Mouse (Mus musculus): ENCODE results near the gene Cbx5. TPM values are rescaled to one million over a fixed set of nuclear protein-coding genes. Genes with fewer than 3 reads are reported as not detected.
"Not testable (repeated sequence)": the region's sequence is repeated elsewhere in the genome, so short reads cannot be mapped to it uniquely, and the experiment has no call there.

Cbx5 gene
- total and polyA plus RNA-seq, 3 experiments = 94.9 to 171 (median 128) TPM

- TF ChIP-seq EP300 (IDR thresholded peaks at IDR 0.05; ENCODE audit: low read length) = no peak
- no peak for TF ChIP-seq POLR2AphosphoS2 (IDR thresholded peaks at IDR 0.05; ENCODE audit: low read depth, low read length)
- TF ChIP-seq RCOR1 (conservative IDR thresholded peaks at IDR 0.05; ENCODE audit: low read depth, low read length) = no peak
- TF ChIP-seq USF1 (IDR thresholded peaks at IDR 0.05; ENCODE audit: low read depth, low read length) = no peak
- no peak for TF ChIP-seq GABPA (IDR thresholded peaks at IDR 0.05; ENCODE audit: insufficient replicate concordance, low read depth, low read length)
- TF ChIP-seq ETS1 (conservative IDR thresholded peaks at IDR 0.05; ENCODE audit: low read depth, low read length) = no peak
- TF ChIP-seq NRF1 (IDR thresholded peaks at IDR 0.05; ENCODE audit: low read depth, low read length) = no peak
- TF ChIP-seq IRF4 (IDR thresholded peaks at IDR 0.05; ENCODE audit: low read depth, low read length) = no peak
- no peak for TF ChIP-seq MEF2A (IDR thresholded peaks at IDR 0.05; ENCODE audit: borderline replicate concordance, low read depth, low read length)
- no peak for TF ChIP-seq KAT2A (IDR thresholded peaks at IDR 0.05; ENCODE audit: insufficient replicate concordance, low read length)
- no peak for TF ChIP-seq USF2 (conservative IDR thresholded peaks at IDR 0.05; ENCODE audit: low read depth, low read length)
- TF ChIP-seq ZC3H11A (IDR thresholded peaks at IDR 0.05; ENCODE audit: low read depth, low read length) = no peak
Observed at GRCm38 (mm10) chr15:103279750-103280149, 40.1 kb upstream of the Cbx5 start (continued).

DNA sequence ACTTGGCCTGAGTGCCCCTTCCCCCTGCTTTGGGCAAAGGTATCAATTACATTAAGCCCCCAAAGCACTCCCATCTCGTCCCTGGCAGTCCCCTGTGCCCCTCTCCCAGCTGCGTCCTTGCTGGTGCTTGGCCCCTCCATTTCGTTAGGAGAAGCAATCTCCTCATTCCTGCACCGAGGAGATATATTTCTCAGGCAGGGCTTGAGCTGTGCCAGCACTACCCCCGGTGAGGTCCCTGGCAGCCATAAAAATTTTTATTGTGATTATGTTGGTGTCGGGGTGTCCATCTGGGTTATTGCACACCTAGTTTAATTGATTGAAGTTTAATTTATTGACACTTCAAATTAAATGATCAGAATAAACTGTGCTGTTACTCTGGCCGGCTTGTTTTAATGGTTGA lies 38.3 kb upstream of the Cbx5 start:
- Histone ChIP-seq H3K27me3 (replicated peaks) (no peaks in the 10 kb centered on the region), H3K4me3 (replicated peaks in 1 of 3; ENCODE audit: low read depth in 2 of 3, low read length in 2 of 3, poor library complexity in 1 of 3) (no peak overlapping the region), H3K4me1 (ENCODE audit: control insufficient read depth in 1 of 2, insufficient read depth in 2 of 2) (peaks cover 0 to 49% of the 10 kb centered on the region in 2 experiments; a peak in 2 of 4 replicates), H3K27ac (ENCODE audit: insufficient read depth, low read depth) (no peak overlapping the region; the same call in 1 of the 2 replicates), H3K79me2 (replicated peaks; ENCODE audit: control insufficient read depth, extremely low read depth, insufficient read depth, poor library complexity, severe bottlenecking) (peaks cover 66% of the 10 kb centered on the region), H3K36me3 (replicated peaks in 1 of 2; ENCODE audit: control insufficient read depth in 1 of 2, insufficient read depth in 1 of 2, low read length in 1 of 2) (peaks cover 13 to 31% of the 10 kb centered on the region in 2 experiments), H3K4me2 (ENCODE audit: insufficient read depth, low read depth, poor library complexity, severe bottlenecking) (no peak overlapping the region), H3K9ac (ENCODE audit: insufficient read depth, low read depth) (no peak overlapping the region), H3K9me3 (replicated peaks; ENCODE audit: low read length) (no peaks in the 10 kb centered on the region)
- no peak for TF ChIP-seq NELFE (IDR thresholded peaks at IDR 0.05; ENCODE audit: low read depth, low read length)
- TF ChIP-seq ZKSCAN1 (IDR thresholded peaks at IDR 0.05; ENCODE audit: borderline replicate concordance, low read depth, low read length) = no peak
- no peak for TF ChIP-seq MAFK (IDR thresholded peaks at IDR 0.05; ENCODE audit: insufficient replicate concordance, low read length)
- no peak for TF ChIP-seq SMC3 (IDR thresholded peaks at IDR 0.05; ENCODE audit: low read depth, low read length)
- DNase-seq (ENCODE audit: extremely low read depth) = no peak
- dilution Hi-C loops (cut with MboI; ENCODE audit: extremely low pct_ligation_motif_present, extremely low pct_unique_long_range_greater_than_20kb, low sequenced_read_pairs) = no loop called here
- in situ Hi-C loops (cut with MboI; ENCODE audit: low pct_ligation_motif_present, low pct_unique_long_range_greater_than_20kb, low sequenced_read_pairs) = no loop called here

GRCm38 (mm10) chr15:103275943-103276342 lies 36.3 kb upstream of the Cbx5 start:
- in situ Hi-C loops (cut with MboI; ENCODE audit: low pct_ligation_motif_present, low pct_unique_long_range_greater_than_20kb, low sequenced_read_pairs); H3K4me2 ChIP-seq (ENCODE audit: insufficient read depth, low read depth, poor library complexity, severe bottlenecking); H3K9ac ChIP-seq (ENCODE audit: insufficient read depth, low read depth); H3K9me3 ChIP-seq (replicated peaks; ENCODE audit: low read length); dilution Hi-C loops (cut with MboI; ENCODE audit: extremely low pct_ligation_motif_present, extremely low pct_unique_long_range_greater_than_20kb, low sequenced_read_pairs); DNase-seq (ENCODE audit: extremely low read depth); H3K27ac ChIP-seq (ENCODE audit: insufficient read depth, low read depth); H3K27me3 ChIP-seq (replicated peaks); H3K4me3 ChIP-seq (replicated peaks in 1 of 3; ENCODE audit: low read depth in 2 of 3, low read length in 2 of 3, poor library complexity in 1 of 3): not testable (repeated sequence)
- Histone ChIP-seq H3K4me1 (ENCODE audit: control insufficient read depth in 1 of 2, insufficient read depth in 2 of 2) (peaks cover 0 to 40% of the 10 kb centered on the region in 2 experiments; a peak in 2 of 4 replicates), H3K36me3 (replicated peaks in 1 of 2; ENCODE audit: control insufficient read depth in 1 of 2, insufficient read depth in 1 of 2, low read length in 1 of 2) (peaks cover 9 to 26% of the 10 kb centered on the region in 2 experiments), H3K79me2 (replicated peaks; ENCODE audit: control insufficient read depth, extremely low read depth, insufficient read depth, poor library complexity, severe bottlenecking) (peaks cover 53% of the 10 kb centered on the region)

Data from CH12.LX (cell line).